Mouse (Mus musculus): ENCODE measurements around the gene Tmem167. TPM values are rescaled to one million over a fixed set of nuclear protein-coding genes. Genes with fewer than 3 reads are reported as not detected.

The Tmem167 gene
- polyA plus RNA-seq, 1 experiment from 2014 or later, result 53.2 TPM

GRCm38 (mm10) chr13:90170782-90171179, 81.9 kb downstream of the Tmem167 start:
- Histone ChIP-seq H3K27ac (no peak overlapping the region), H3K9ac (no peak overlapping the region), H3K4me3 (replicated peaks; ENCODE audit: low read length) (no peak overlapping the region), H3K27me3 (ENCODE audit: control insufficient read depth, insufficient read depth, low read length) (no peaks in the 10 kb centered on the region), H3K9me3 (ENCODE audit: control insufficient read depth, low read length) (no peaks in the 10 kb centered on the region), H3K4me1 (replicated peaks; ENCODE audit: control insufficient read depth, insufficient read depth, low read length) (no peaks in the 10 kb centered on the region), H3K36me3 (replicated peaks; ENCODE audit: control insufficient read depth, insufficient read depth) (no peaks in the 10 kb centered on the region), H3K4me2 (replicated peaks) (no peak overlapping the region)
- no peak for DNase-seq (ENCODE audit: low spot score)
- no peak for ATAC-seq (ENCODE audit: low FRiP score)
- WGBS, result 23% methylated on average over 2 of the region's 2 CpGs

- Histone ChIP-seq H3K36me3 (replicated peaks; ENCODE audit: control insufficient read depth, insufficient read depth) (no peaks in the 10 kb centered on the region), H3K27ac (no peak overlapping the region), H3K4me3 (replicated peaks; ENCODE audit: low read length) (no peak overlapping the region), H3K4me2 (replicated peaks) (no peak overlapping the region), H3K9ac (no peak overlapping the region), H3K27me3 (ENCODE audit: control insufficient read depth, insufficient read depth, low read length) (no peaks in the 10 kb centered on the region), H3K9me3 (ENCODE audit: control insufficient read depth, low read length) (no peaks in the 10 kb centered on the region), H3K4me1 (replicated peaks; ENCODE audit: control insufficient read depth, insufficient read depth, low read length) (no peaks in the 10 kb centered on the region)
- ATAC-seq (ENCODE audit: low FRiP score), result no peak
- DNase-seq (ENCODE audit: low spot score), result no peak
Measured at GRCm38 (mm10) chr13:90171390-90171789, 82.5 kb downstream of the Tmem167 start.

- Histone ChIP-seq H3K4me1 (replicated peaks; ENCODE audit: control insufficient read depth, insufficient read depth, low read length) (no peaks in the 10 kb centered on the region), H3K4me2 (replicated peaks) (no peak overlapping the region), H3K27me3 (ENCODE audit: control insufficient read depth, insufficient read depth, low read length) (no peaks in the 10 kb centered on the region), H3K36me3 (replicated peaks; ENCODE audit: control insufficient read depth, insufficient read depth) (no peaks in the 10 kb centered on the region), H3K27ac (no peak overlapping the region), H3K9ac (no peak overlapping the region), H3K9me3 (ENCODE audit: control insufficient read depth, low read length) (no peaks in the 10 kb centered on the region), H3K4me3 (replicated peaks; ENCODE audit: low read length) (no peak overlapping the region)
- DNase-seq (ENCODE audit: low spot score) (no peak), ATAC-seq (ENCODE audit: low FRiP score) (no peak)
- WGBS, result 73% methylated on average over 2 of the region's 2 CpGs
Measured at GRCm38 (mm10) chr13:90175662-90176061, 86.7 kb downstream of the Tmem167 start.

GRCm38 (mm10) chr13:90182262-90182661, 93.3 kb downstream of the Tmem167 start:
- no peak overlapping the region for H3K9ac ChIP-seq
- no peak overlapping the region for H3K27ac ChIP-seq
- H3K9me3 ChIP-seq (ENCODE audit: control insufficient read depth, low read length), result no peaks in the 10 kb centered on the region
- H3K36me3 ChIP-seq (replicated peaks; ENCODE audit: control insufficient read depth, insufficient read depth), result no peaks in the 10 kb centered on the region
- no peak for ATAC-seq (ENCODE audit: low FRiP score)
- no peaks in the 10 kb centered on the region for H3K4me1 ChIP-seq (replicated peaks; ENCODE audit: control insufficient read depth, insufficient read depth, low read length)
- DNase-seq (ENCODE audit: low spot score), result no peak
- H3K4me2 ChIP-seq (replicated peaks), result no peak overlapping the region
- no peak overlapping the region for H3K4me3 ChIP-seq (replicated peaks; ENCODE audit: low read length)
- H3K27me3 ChIP-seq (ENCODE audit: control insufficient read depth, insufficient read depth, low read length), result no peaks in the 10 kb centered on the region

GRCm38 (mm10) chr13:90183536-90183935, 94.6 kb downstream of the Tmem167 start:
- 86% methylated on average over 7 of the region's 7 CpGs for WGBS
- no peak for ATAC-seq (ENCODE audit: low FRiP score)
- H3K4me1 ChIP-seq (replicated peaks; ENCODE audit: control insufficient read depth, insufficient read depth, low read length), result no peaks in the 10 kb centered on the region
- DNase-seq (ENCODE audit: low spot score), result no peak
- no peak overlapping the region for H3K4me2 ChIP-seq (replicated peaks)
- no peaks in the 10 kb centered on the region for H3K27me3 ChIP-seq (ENCODE audit: control insufficient read depth, insufficient read depth, low read length)
- H3K4me3 ChIP-seq (replicated peaks; ENCODE audit: low read length), result no peak overlapping the region
- no peak overlapping the region for H3K27ac ChIP-seq
- H3K36me3 ChIP-seq (replicated peaks; ENCODE audit: control insufficient read depth, insufficient read depth), result no peaks in the 10 kb centered on the region
- H3K9me3 ChIP-seq (ENCODE audit: control insufficient read depth, low read length), result no peaks in the 10 kb centered on the region
- no peak overlapping the region for H3K9ac ChIP-seq

GRCm38 (mm10) chr13:90186694-90187093, 97.8 kb downstream of the Tmem167 start:
- Histone ChIP-seq H3K36me3 (replicated peaks; ENCODE audit: control insufficient read depth, insufficient read depth) (no peaks in the 10 kb centered on the region), H3K4me1 (replicated peaks; ENCODE audit: control insufficient read depth, insufficient read depth, low read length) (no peaks in the 10 kb centered on the region), H3K4me3 (replicated peaks; ENCODE audit: low read length) (no peak overlapping the region), H3K27ac (no peak overlapping the region), H3K27me3 (ENCODE audit: control insufficient read depth, insufficient read depth, low read length) (no peaks in the 10 kb centered on the region), H3K9me3 (ENCODE audit: control insufficient read depth, low read length) (no peaks in the 10 kb centered on the region), H3K4me2 (replicated peaks) (no peak overlapping the region), H3K9ac (no peak overlapping the region)
- ATAC-seq (ENCODE audit: low FRiP score) (no peak), DNase-seq (ENCODE audit: low spot score) (no peak)
- WGBS, result 34% methylated on average over 2 of the region's 2 CpGs

- Histone ChIP-seq H3K4me2 (replicated peaks) (no peak overlapping the region), H3K9me3 (ENCODE audit: control insufficient read depth, low read length) (no peaks in the 10 kb centered on the region), H3K27me3 (ENCODE audit: control insufficient read depth, insufficient read depth, low read length) (no peaks in the 10 kb centered on the region), H3K36me3 (replicated peaks; ENCODE audit: control insufficient read depth, insufficient read depth) (no peaks in the 10 kb centered on the region), H3K9ac (no peak overlapping the region), H3K4me1 (replicated peaks; ENCODE audit: control insufficient read depth, insufficient read depth, low read length) (no peaks in the 10 kb centered on the region), H3K4me3 (replicated peaks; ENCODE audit: low read length) (no peak overlapping the region), H3K27ac (no peak overlapping the region)
- WGBS, result 33% methylated on average over 1 of the region's 1 CpGs
- ATAC-seq (ENCODE audit: low FRiP score) (no peak), DNase-seq (ENCODE audit: low spot score) (no peak)
Measured at GRCm38 (mm10) chr13:90188021-90188420, 99.1 kb downstream of the Tmem167 start.

GRCm38 (mm10) chr13:90191794-90192193, 102.9 kb downstream of the Tmem167 start:
- no peak overlapping the region for H3K4me2 ChIP-seq (replicated peaks)
- no peak overlapping the region for H3K9ac ChIP-seq
- H3K27ac ChIP-seq, result no peak overlapping the region
- no peaks in the 10 kb centered on the region for H3K9me3 ChIP-seq (ENCODE audit: control insufficient read depth, low read length)
- no peaks in the 10 kb centered on the region for H3K36me3 ChIP-seq (replicated peaks; ENCODE audit: control insufficient read depth, insufficient read depth)
- H3K27me3 ChIP-seq (ENCODE audit: control insufficient read depth, insufficient read depth, low read length), result no peaks in the 10 kb centered on the region
- H3K4me1 ChIP-seq (replicated peaks; ENCODE audit: control insufficient read depth, insufficient read depth, low read length), result no peaks in the 10 kb centered on the region
- DNase-seq (ENCODE audit: low spot score) (no peak), ATAC-seq (ENCODE audit: low FRiP score) (no peak)
- WGBS, result 80% methylated on average over 6 of the region's 6 CpGs
- H3K4me3 ChIP-seq (replicated peaks; ENCODE audit: low read length), result no peak overlapping the region

Other genes starting within 250 kb of the Tmem167 start
- gene Xrcc4, start 485 bp downstream of the Tmem167 start, polyA plus RNA-seq (2014; fragmentation: Nextera tagmentation; extraction: Ambion mirVana), result 15.1 and 15.7 TPM in 2 replicates

All from hindbrain, embryonic 14.5 days (tissue).